Mouse (Mus musculus) stomach, postnatal 0 days (tissue): ENCODE results near the gene Kif5c. TPM values are rescaled to one million over a fixed set of nuclear protein-coding genes. Genes with fewer than 3 reads are reported as not detected.

Experiments used
- ATAC-seq: fragments of 200-750 bp; cut with Nextera tagmentation; 2 replicates; pipeline ENCODE4 v1.8.0; 2017; ENCODE audit not compliant: low FRiP score, low TSS enrichment
- DNase-seq: peaks from one replicate; pipeline ENCODE4 v3.0.0-alpha.2; 2016; ENCODE audit warnings: low spot score
- H3K27ac ChIP-seq: fragments of 300-500 bp; sonication (generic); replicated peaks from 2 replicates; pipeline ENCODE4 v1.5.1; 2014; ENCODE audit warnings: mild to moderate bottlenecking, control low read depth
- H3K27me3 ChIP-seq: fragments of 300-500 bp; sonication (generic); 2 replicates; pipeline ENCODE4 v1.6.1; 2014; ENCODE audit warnings: low read length; ENCODE audit not compliant: control insufficient read depth, insufficient read depth
- H3K36me3 ChIP-seq: fragments of 300-500 bp; sonication (generic); 2 replicates; pipeline ENCODE4 v1.6.1; 2014; ENCODE audit warnings: low read length, mixed read lengths; ENCODE audit not compliant: control insufficient read depth, insufficient read depth
- H3K4me1 ChIP-seq: fragments of 300-500 bp; sonication (generic); replicated peaks from 2 replicates; pipeline ENCODE4 v1.6.1; 2014; ENCODE audit warnings: antibody characterized with exemption; ENCODE audit not compliant: control insufficient read depth, insufficient read depth
- H3K4me2 ChIP-seq: fragments of 300-500 bp; sonication (generic); replicated peaks from 2 replicates; pipeline ENCODE4 v1.6.1; 2014; ENCODE audit warnings: low read depth, mild to moderate bottlenecking, control low read depth, moderate library complexity
- H3K4me3 ChIP-seq: fragments of 300-500 bp; sonication (generic); 2 replicates; pipeline ENCODE4 v1.5.1; 2014; ENCODE audit warnings: low read depth, low read length, control low read depth
- H3K9ac ChIP-seq: fragments of 300-500 bp; sonication (generic); 2 replicates; pipeline ENCODE4 v1.6.1; 2014; ENCODE audit warnings: mild to moderate bottlenecking, low read length, control low read depth, mixed read lengths
- H3K9me3 ChIP-seq: fragments of 300-500 bp; sonication (generic); 2 replicates; pipeline ENCODE4 v1.6.1; 2016; ENCODE audit warnings: low read length; ENCODE audit not compliant: control insufficient read depth
- CTCF ChIP-seq: IDR thresholded peaks from 2 replicates; pipeline ENCODE4 v1.5.1; 2016; ENCODE audit warnings: antibody characterized with exemption, low read depth, mild to moderate bottlenecking, moderate library complexity
- EP300 ChIP-seq: optimal IDR thresholded peaks from 2 replicates; pipeline ENCODE3; 2016; ENCODE audit warnings: antibody characterized with exemption
- WGBS: fragments of 180-500 bp; shearing (Covaris S2); extraction: QIAGEN DNeasy Blood & Tissue Kit; methylation state at CpG from one replicate; pipeline ENCODE4 v1.1.7; 2014; 5-methylcytosine and 5-hydroxymethylcytosine counted together
- polyA plus RNA-seq: library from polyadenylated mRNA; unstranded; fragments of >200 nt; fragmentation: Nextera tagmentation; extraction: Ambion mirVana; gene quantifications from 2 replicates; pipeline ENCODE4 v1.2.1, GENCODE M21; 2015

Kif5c gene
- polyA plus RNA-seq, 1 experiment from 2014 or later = 2.8 TPM

DNA sequence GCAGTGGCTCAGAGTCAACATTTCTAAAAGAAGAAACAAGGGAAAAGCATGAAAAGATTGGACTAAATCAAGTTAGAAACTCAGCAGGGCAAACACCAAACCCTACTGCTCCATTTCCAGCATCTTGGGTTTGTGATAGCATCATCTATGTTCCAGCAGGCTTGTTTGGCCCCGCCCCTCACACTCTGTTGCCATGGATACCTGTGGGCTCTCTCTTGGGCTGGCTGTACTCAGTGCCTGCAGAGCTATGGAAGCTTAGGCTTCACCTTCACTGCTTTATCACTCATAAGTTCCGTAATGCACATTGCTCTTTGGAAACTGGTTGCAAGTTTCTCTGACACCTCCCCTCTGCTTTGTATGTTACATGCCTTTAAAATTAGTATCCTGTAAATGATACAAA lies 136.0 kb downstream of the Kif5c start:
- H3K36me3 ChIP-seq = no peaks in the 10 kb centered on the region
- TF ChIP-seq CTCF = no peak
- TF ChIP-seq EP300 = no peak
- no peak overlapping the region for H3K27ac ChIP-seq
- no peaks in the 10 kb centered on the region for H3K27me3 ChIP-seq
- DNase-seq (no peak), ATAC-seq (no peak)
- 61% methylated on average over 2 of the region's 2 CpGs for WGBS
- H3K4me2 ChIP-seq = no peak overlapping the region
- H3K4me3 ChIP-seq = no peak overlapping the region
- no peak overlapping the region for H3K9ac ChIP-seq
- H3K9me3 ChIP-seq = no peaks in the 10 kb centered on the region
- 0 out of 2 replicates have a peak, but pooled peaks cover 2% of the 10 kb centered on the region for H3K4me1 ChIP-seq

DNA sequence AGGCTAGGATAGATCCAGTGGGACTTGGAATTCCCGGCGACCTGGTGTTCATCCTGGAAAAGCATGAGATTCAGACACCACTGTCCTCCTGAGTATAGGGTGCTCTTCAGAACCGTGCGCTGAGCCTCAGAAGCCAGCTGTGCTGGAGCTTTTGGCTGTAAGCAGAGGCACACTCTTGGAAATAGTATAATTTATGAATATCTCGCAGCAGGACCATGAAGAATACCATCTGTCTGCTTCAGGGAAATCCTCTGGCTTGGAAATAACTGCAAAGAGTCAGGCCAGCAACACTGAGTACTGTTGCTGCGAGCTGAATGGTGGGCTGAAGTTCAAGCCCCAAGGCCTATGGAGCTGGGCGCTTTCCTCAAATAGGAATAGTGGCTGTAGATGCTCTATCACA lies 138.5 kb downstream of the Kif5c start:
- H3K27me3 ChIP-seq = no peaks in the 10 kb centered on the region
- H3K4me1 ChIP-seq = no peaks in the 10 kb centered on the region
- H3K9ac ChIP-seq = no peak overlapping the region
- 64% methylated on average over 7 of the region's 7 CpGs for whole genome bisulfite sequencing
- no peak overlapping the region for H3K27ac ChIP-seq
- no peaks in the 10 kb centered on the region for H3K36me3 ChIP-seq
- DNase-seq (no peak), ATAC-seq (no peak)
- H3K4me2 ChIP-seq = no peak overlapping the region
- TF ChIP-seq CTCF (no peak), EP300 (no peak)
- no peaks in the 10 kb centered on the region for H3K9me3 ChIP-seq
- H3K4me3 ChIP-seq = no peak overlapping the region

DNA sequence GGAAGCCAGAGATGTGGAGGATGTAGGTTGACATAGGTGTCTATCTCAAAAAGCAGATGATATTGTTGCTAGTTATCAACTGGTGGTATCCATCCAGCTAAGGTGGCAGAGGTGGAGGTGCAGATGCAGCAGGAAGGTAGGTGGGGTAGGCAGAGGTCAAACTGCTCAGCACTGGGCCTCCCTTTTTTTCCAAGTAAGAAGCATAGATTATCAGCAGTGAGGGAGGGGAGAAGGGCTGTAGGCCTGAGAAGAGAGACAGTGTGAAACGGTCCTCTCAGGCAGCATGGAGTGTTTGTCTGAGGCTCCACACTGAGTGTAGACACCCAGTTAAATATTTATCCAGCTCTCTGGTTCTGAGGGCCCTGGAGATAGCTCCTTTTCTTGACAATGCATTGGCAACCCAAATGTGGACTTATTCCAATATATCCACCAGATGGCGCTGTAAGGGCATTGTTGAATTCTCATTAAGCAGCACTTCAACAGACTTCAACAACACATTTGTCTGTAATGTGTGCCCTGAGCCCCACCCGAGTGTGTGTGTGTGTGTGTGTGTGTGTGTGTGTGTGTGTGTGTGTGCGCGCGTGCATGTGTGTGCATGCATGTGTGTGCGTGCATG lies 145.3 kb downstream of the Kif5c start:
- Histone ChIP-seq H3K4me2 (no peak overlapping the region), H3K9me3 (no peaks in the 10 kb centered on the region), H3K36me3 (no peaks in the 10 kb centered on the region), H3K4me1 (no peaks in the 10 kb centered on the region; the same call in 1 of the 2 replicates), H3K27me3 (no peaks in the 10 kb centered on the region), H3K4me3 (no peak overlapping the region), H3K27ac (no peak overlapping the region), H3K9ac (no peak overlapping the region)
- no peak for TF ChIP-seq EP300
- peak; percentile 90 for TF ChIP-seq CTCF
- ATAC-seq (peak; percentile 69), DNase-seq (peak; percentile 65)
- 26% methylated on average over 7 of the region's 7 CpGs for WGBS

DNA sequence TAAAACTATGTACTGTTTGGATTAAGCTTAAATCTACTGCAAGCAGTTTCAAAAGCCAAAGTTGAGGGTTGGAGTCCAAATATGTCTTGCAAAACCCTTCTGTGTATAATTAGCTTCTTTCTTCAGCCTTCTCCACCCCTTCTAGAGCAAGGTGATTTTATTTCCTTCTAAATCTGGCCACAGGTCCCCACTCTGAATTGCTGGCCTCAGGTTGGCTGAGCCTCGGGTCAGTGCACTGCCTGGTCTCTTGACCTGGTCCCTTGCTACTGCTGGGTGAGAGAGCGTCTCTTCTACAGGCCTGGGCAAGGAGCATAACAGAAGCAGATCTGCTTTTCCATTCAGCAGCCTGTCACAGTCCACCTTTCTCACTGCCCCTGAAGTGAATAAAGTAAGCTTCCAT lies 149.8 kb downstream of the Kif5c start:
- no peaks in the 10 kb centered on the region; the same call in 1 of the 2 replicates for H3K4me1 ChIP-seq
- no peak overlapping the region for H3K4me2 ChIP-seq
- H3K27ac ChIP-seq = peak overlapping the region; percentile 59
- H3K27me3 ChIP-seq = no peaks in the 10 kb centered on the region
- no peak for DNase-seq
- ATAC-seq = peak; percentile 11; the same call in 1 of the 2 replicates
- TF ChIP-seq CTCF (no peak), EP300 (no peak)
- H3K36me3 ChIP-seq = no peaks in the 10 kb centered on the region
- no peak overlapping the region for H3K4me3 ChIP-seq
- no peaks in the 10 kb centered on the region for H3K9me3 ChIP-seq
- no peak overlapping the region for H3K9ac ChIP-seq
- 54% methylated on average over 2 of the region's 2 CpGs for WGBS

DNA sequence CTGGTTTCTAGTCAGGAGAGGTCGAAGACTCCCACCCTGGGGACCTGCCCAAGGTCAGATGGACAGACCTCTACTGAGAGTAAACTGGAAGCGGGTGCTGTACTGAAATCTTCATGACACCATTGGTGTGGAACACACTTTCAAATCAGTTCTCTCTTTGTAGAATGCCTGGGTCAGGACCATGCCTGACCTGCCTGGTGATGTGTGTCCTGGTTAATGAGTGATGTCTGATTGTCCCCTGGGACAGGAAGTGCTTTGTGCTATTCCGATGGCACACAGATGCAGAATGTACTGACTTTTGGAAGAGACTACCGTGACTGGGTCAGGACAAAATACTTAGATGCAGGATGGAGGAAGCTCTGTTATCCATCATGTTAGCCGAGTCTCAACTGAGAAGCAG lies 151.3 kb downstream of the Kif5c start:
- H3K27ac ChIP-seq = no peak overlapping the region
- WGBS = 77% methylated on average over 5 of the region's 5 CpGs
- ATAC-seq (no peak; the same call in 1 of the 2 replicates), DNase-seq (no peak)
- no peak overlapping the region for H3K4me3 ChIP-seq
- TF ChIP-seq EP300 (no peak), CTCF (no peak)
- no peaks in the 10 kb centered on the region for H3K27me3 ChIP-seq
- no peak overlapping the region for H3K4me2 ChIP-seq
- no peaks in the 10 kb centered on the region; the same call in 1 of the 2 replicates for H3K4me1 ChIP-seq
- no peaks in the 10 kb centered on the region for H3K36me3 ChIP-seq
- H3K9me3 ChIP-seq = no peaks in the 10 kb centered on the region
- H3K9ac ChIP-seq = no peak overlapping the region

DNA sequence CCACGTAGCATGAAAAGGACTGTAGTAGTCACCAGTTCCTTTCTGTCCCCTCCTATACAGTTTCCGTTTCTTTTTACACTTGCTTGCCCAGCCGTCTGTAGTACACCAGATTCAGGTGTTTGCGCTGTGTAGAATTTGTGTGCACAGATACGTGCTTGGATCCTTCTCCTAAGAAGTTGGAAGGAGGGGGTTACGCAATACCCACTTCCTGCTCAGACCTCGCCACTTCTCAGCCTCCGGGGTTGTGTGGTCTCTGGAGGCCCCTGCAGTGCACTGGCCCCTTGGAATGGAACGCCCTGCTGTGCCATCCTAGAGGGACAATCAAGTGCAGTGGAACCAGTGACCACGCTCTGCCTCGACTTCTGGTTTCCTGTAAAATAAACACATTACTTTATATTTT lies 152.1 kb downstream of the Kif5c start:
- Histone ChIP-seq H3K4me2 (no peak overlapping the region), H3K4me3 (no peak overlapping the region), H3K4me1 (no peaks in the 10 kb centered on the region; the same call in 1 of the 2 replicates), H3K9me3 (no peaks in the 10 kb centered on the region), H3K36me3 (no peaks in the 10 kb centered on the region), H3K27ac (no peak overlapping the region), H3K27me3 (no peaks in the 10 kb centered on the region), H3K9ac (no peak overlapping the region)
- no peak for DNase-seq
- peak; percentile 46; the same call in 1 of the 2 replicates for ATAC-seq
- WGBS = 40% methylated on average over 11 of the region's 11 CpGs
- TF ChIP-seq CTCF (no peak), EP300 (no peak)
